Mouse (Mus musculus) lung, adult 2 months (tissue): Measurements from ENCODE around the gene Myh10.

Experiments
- CTCF ChIP-seq: fragments of 200-500 bp; IDR thresholded peaks from 2 replicates; pipeline ENCODE4 v1.5.1; 2011; ENCODE audit warnings: mild to moderate bottlenecking, low read length, control low read depth; ENCODE audit not compliant: insufficient read depth
- POLR2A ChIP-seq: fragments of 200-500 bp; IDR thresholded peaks from 2 replicates; pipeline ENCODE4 v1.6.1; 2011; ENCODE audit warnings: low read depth, mild to moderate bottlenecking, control low read depth, low read length, borderline replicate concordance; ENCODE audit errors: extremely low read depth

- no peak for TF ChIP-seq CTCF
- TF ChIP-seq POLR2A = no peak
Observed at GRCm38 (mm10) chr11:68666210-68666609, 25.1 kb upstream of the Myh10 start.
